26 mouse cellular contexts compared by ENCODE assay signal in genomic region chr8:112698141-112698540, GRCm38 (mm10).
A peak's percentile ranks its signal among the peaks of the same experiment; 100 is the strongest.
DNase-seq lines count a peak whose midpoint lies in the region; ATAC-seq and TF ChIP-seq lines count a peak whose summit lies in the region.
"Had no signal": no experiment of that assay in that cellular context is flagged by ENCODE, and none has a peak within 500 bp of the region (broad histone marks: within the 10 kb centered on the region; RNA-seq: fewer than 3 reads in every experiment).

No protein-coding gene starts in this region.

- intact Hi-C loops in gastrocnemius, postnatal 14 days (cut with DNase I; ENCODE audit: low total_unique reads) = no loop called here

- no peak overlapping the region for H3K27ac ChIP-seq in stomach, postnatal 0 days (replicated peaks)
- H3K27ac ChIP-seq: embryonic facial prominence, embryonic 10.5 days; embryonic facial prominence, embryonic 12.5 days; forebrain, embryonic 13.5 days; forebrain, embryonic 15.5 days had no signal

- WGBS in stomach, postnatal 0 days = 80% methylated on average over 3 of the region's 3 CpGs

- no peaks in the 10 kb centered on the region for H3K36me3 ChIP-seq in E14TG2a.4 (ENCODE audit: insufficient read depth, low read length)
- H3K36me3 ChIP-seq in stomach, postnatal 0 days (ENCODE audit: control insufficient read depth, insufficient read depth, low read length) = no peaks in the 10 kb centered on the region
- H3K36me3 ChIP-seq: embryonic facial prominence, embryonic 10.5 days; embryonic facial prominence, embryonic 12.5 days; forebrain, embryonic 15.5 days; G1E had no signal

- no peak for ATAC-seq in stomach, postnatal 0 days (ENCODE audit: low FRiP score, low TSS enrichment)
- ATAC-seq: CD4-positive, CD25-positive, alpha-beta regulatory T cell, adult 4 months; forebrain, embryonic 13.5 days; forebrain, embryonic 15.5 days; forebrain, postnatal 0 days; Patski had no signal

- H3K9me3 ChIP-seq in E14TG2a.4 (ENCODE audit: low read length) = 0 out of 2 replicates have a peak, but pooled peaks cover 3% of the 10 kb centered on the region
- no peaks in the 10 kb centered on the region for H3K9me3 ChIP-seq in stomach, postnatal 0 days (ENCODE audit: control insufficient read depth, low read length)
- H3K9me3 ChIP-seq: embryonic facial prominence, embryonic 10.5 days; embryonic facial prominence, embryonic 12.5 days; forebrain, embryonic 13.5 days; forebrain, embryonic 15.5 days had no signal

- no peak for TF ChIP-seq EP300 in stomach, postnatal 0 days (optimal IDR thresholded peaks at IDR 0.05)

- no peaks in the 10 kb centered on the region for H3K27me3 ChIP-seq in E14TG2a.4 (ENCODE audit: insufficient read depth, low read length)
- no peaks in the 10 kb centered on the region for H3K27me3 ChIP-seq in stomach, postnatal 0 days (ENCODE audit: control insufficient read depth, insufficient read depth, low read length)
- H3K27me3 ChIP-seq: CH12.LX; embryonic facial prominence, embryonic 12.5 days; forebrain, embryonic 13.5 days; forebrain, embryonic 15.5 days; Patski had no signal

- no peak overlapping the region for H3K9ac ChIP-seq in stomach, postnatal 0 days (ENCODE audit: low read length)
- H3K9ac ChIP-seq: embryonic facial prominence, embryonic 12.5 days; forebrain, embryonic 13.5 days; forebrain, embryonic 15.5 days; forebrain, postnatal 0 days had no signal

- no peak overlapping the region for H3K4me2 ChIP-seq in stomach, postnatal 0 days (replicated peaks; ENCODE audit: low read depth)
- H3K4me2 ChIP-seq: embryonic facial prominence, embryonic 12.5 days; forebrain, embryonic 13.5 days; forebrain, embryonic 15.5 days had no signal

- peaks cover 16% of the 10 kb centered on the region for H3K4me1 ChIP-seq in E14TG2a.4 (replicated peaks; ENCODE audit: low read depth, low read length)
- no peaks in the 10 kb centered on the region for H3K4me1 ChIP-seq in stomach, postnatal 0 days (replicated peaks; ENCODE audit: control insufficient read depth, insufficient read depth)
- H3K4me1 ChIP-seq: embryonic facial prominence, embryonic 10.5 days; embryonic facial prominence, embryonic 12.5 days; forebrain, embryonic 13.5 days; forebrain, embryonic 15.5 days had no signal

- DNase-seq in ES-CJ7 (ENCODE audit: low read depth, low spot score) = peak; percentile 80
- DNase-seq in R1 (ENCODE audit: low read depth, low spot score) = peak; percentile 88
- peak; percentile 77 for DNase-seq in ZHBTc4 (ENCODE audit: low read depth, low spot score)
- DNase-seq in gastrocnemius, postnatal 14 days = no peak
- no peak for DNase-seq in embryo, embryonic 11 days
- no peak for DNase-seq in stomach, postnatal 0 days (ENCODE audit: low spot score)
- DNase-seq: adrenal gland, adult 2 months; adrenal gland, postnatal 10 days; adrenal gland, postnatal 25 days; B cell, adult 2 months; cerebellum, adult 11 months; cerebellum, adult 18-20 months; cerebellum, adult 8-10 months; cerebellum, adult 9-11 months; cerebellum, postnatal 14 days; cerebellum, postnatal 36 days; forebrain, postnatal 0 days had no signal

- TF ChIP-seq CTCF in E14TG2a.4 (conservative IDR thresholded peaks at IDR 0.05; ENCODE audit: low read length) = no peak
- no peak for TF ChIP-seq CTCF in stomach, postnatal 0 days (IDR thresholded peaks at IDR 0.05; ENCODE audit: low read depth)

- 0 out of 2 replicates have a peak overlapping the region, but pooled peaks have one; percentile 41 for H3K4me3 ChIP-seq in E14TG2a.4 (replicated peaks; ENCODE audit: low read length)
- H3K4me3 ChIP-seq in stomach, postnatal 0 days (ENCODE audit: low read depth, low read length) = no peak overlapping the region
- H3K4me3 ChIP-seq: embryonic facial prominence, embryonic 10.5 days; embryonic facial prominence, embryonic 12.5 days; forebrain, embryonic 13.5 days; forebrain, embryonic 15.5 days had no signal

Comparison
In these comparisons a context has a peak if more than half of its experiments do, and no peak if none do; other contexts are left out.
1. DNase-seq: peak in ES-CJ7 (single experiment), R1 (single experiment) and ZHBTc4 (single experiment); none in gastrocnemius, postnatal 14 days (single experiment), embryo, embryonic 11 days (single experiment) and stomach, postnatal 0 days (single experiment).